Mouse (Mus musculus): Measurements from ENCODE around the gene Cd101.

Cd101 gene

GRCm38 (mm10) chr3:101041997-101042396 is 12.6 kb upstream of the Cd101 start:
- no peak for DNase-seq (ENCODE audit: low read depth, low spot score)

GRCm38 (mm10) chr3:101037984-101038545 is 8.7 kb upstream of the Cd101 start:
- no peak for DNase-seq (ENCODE audit: low read depth, low spot score)

GRCm38 (mm10) chr3:101036001-101036400 is 6.6 kb upstream of the Cd101 start:
- DNase-seq (ENCODE audit: low read depth, low spot score): peak; percentile 32

- DNase-seq (ENCODE audit: low read depth, low spot score): no peak
Measured at GRCm38 (mm10) chr3:101034509-101034908, 5.2 kb upstream of the Cd101 start.

- DNase-seq (ENCODE audit: low read depth, low spot score): no peak
Measured at GRCm38 (mm10) chr3:101033644-101034043, 4.3 kb upstream of the Cd101 start.

- DNase-seq (ENCODE audit: low read depth, low spot score): no peak
Measured at GRCm38 (mm10) chr3:101031456-101032142, 2.2 kb upstream of the Cd101 start.

- DNase-seq (ENCODE audit: low read depth, low spot score): no peak
Measured at GRCm38 (mm10) chr3:101030630-101031029, 1.3 kb upstream of the Cd101 start.

- no peak for DNase-seq (ENCODE audit: low read depth, low spot score)
Measured at GRCm38 (mm10) chr3:101026741-101027140, 2.6 kb downstream of the Cd101 start.

- DNase-seq (ENCODE audit: low read depth, low spot score): no peak
Measured at GRCm38 (mm10) chr3:101022967-101023366, 6.4 kb downstream of the Cd101 start.

GRCm38 (mm10) chr3:101021481-101022051 is 7.8 kb downstream of the Cd101 start:
- no peak for DNase-seq (ENCODE audit: low read depth, low spot score)

GRCm38 (mm10) chr3:101021073-101021472 is 8.3 kb downstream of the Cd101 start:
- DNase-seq (ENCODE audit: low read depth, low spot score): no peak

- DNase-seq (ENCODE audit: low read depth, low spot score): no peak
Measured at GRCm38 (mm10) chr3:101018494-101018893, 10.9 kb downstream of the Cd101 start.

- no peak for DNase-seq (ENCODE audit: low read depth, low spot score)
Measured at GRCm38 (mm10) chr3:101016050-101016449, 13.3 kb downstream of the Cd101 start.

GRCm38 (mm10) chr3:101015254-101015653 is 14.1 kb downstream of the Cd101 start:
- no peak for DNase-seq (ENCODE audit: low read depth, low spot score)

- DNase-seq (ENCODE audit: low read depth, low spot score): no peak
Measured at GRCm38 (mm10) chr3:101013536-101013935, 15.8 kb downstream of the Cd101 start.

- no peak for DNase-seq (ENCODE audit: low read depth, low spot score)
Measured at GRCm38 (mm10) chr3:101013005-101013404, 16.4 kb downstream of the Cd101 start.

GRCm38 (mm10) chr3:101012597-101012996 is 16.8 kb downstream of the Cd101 start:
- no peak for DNase-seq (ENCODE audit: low read depth, low spot score)

GRCm38 (mm10) chr3:101012131-101012571 is 17.2 kb downstream of the Cd101 start:
- no peak for DNase-seq (ENCODE audit: low read depth, low spot score)

- DNase-seq (ENCODE audit: low read depth, low spot score): no peak
Measured at GRCm38 (mm10) chr3:101011203-101011600, 18.2 kb downstream of the Cd101 start.

GRCm38 (mm10) chr3:101010589-101011202 is 18.7 kb downstream of the Cd101 start:
- no peak for DNase-seq (ENCODE audit: low read depth, low spot score)

- no peak for DNase-seq (ENCODE audit: low read depth, low spot score)
Measured at GRCm38 (mm10) chr3:101007112-101007782, 22.1 kb downstream of the Cd101 start.

- no peak for DNase-seq (ENCODE audit: low read depth, low spot score)
Measured at GRCm38 (mm10) chr3:101005392-101005791, 24.0 kb downstream of the Cd101 start.

Data from telencephalon, adult 2 months (tissue).